Comparison of ENCODE assay signal across 23 mouse cellular contexts in genomic region chr5:77385221-77385620, GRCm38 (mm10). TPM values are rescaled to one million over a fixed set of nuclear protein-coding genes. Genes with fewer than 3 reads are reported as not detected.
A peak's percentile ranks its signal among the peaks of the same experiment; 100 is the strongest.
DNase-seq lines count a peak whose midpoint lies in the region; ATAC-seq and TF ChIP-seq lines count a peak whose summit lies in the region.
"Had no signal": no experiment of that assay in that cellular context is flagged by ENCODE, and none has a peak within 500 bp of the region (broad histone marks: within the 10 kb centered on the region; RNA-seq: fewer than 3 reads in every experiment).

No protein-coding gene starts in this region.

- TF ChIP-seq POLR2A in heart, adult 2 months (IDR thresholded peaks at IDR 0.05; ENCODE audit: insufficient read depth, low read depth, low read length), result no peak

- TF ChIP-seq CTCF in heart, adult 2 months (IDR thresholded peaks at IDR 0.05), result no peak

- peaks cover 13% of the 10 kb centered on the region for H3K36me3 ChIP-seq in heart, adult 2 months (ENCODE audit: control insufficient read depth, insufficient read depth, low read length)
- no peaks in the 10 kb centered on the region for H3K36me3 ChIP-seq in kidney, embryonic 16.5 days (ENCODE audit: insufficient read depth, low read length)
- no peaks in the 10 kb centered on the region for H3K36me3 ChIP-seq in lung, embryonic 16.5 days (ENCODE audit: control insufficient read depth, insufficient read depth, low read length)
- H3K36me3 ChIP-seq: embryonic facial prominence, embryonic 15.5 days; forebrain, embryonic 15.5 days; limb, embryonic 12.5 days; liver, embryonic 15.5 days; stomach, embryonic 15.5 days had no signal

- no peaks in the 10 kb centered on the region for H3K9me3 ChIP-seq in kidney, embryonic 16.5 days (ENCODE audit: low read length)
- no peaks in the 10 kb centered on the region for H3K9me3 ChIP-seq in lung, embryonic 16.5 days (ENCODE audit: control insufficient read depth, low read length)
- H3K9me3 ChIP-seq: embryonic facial prominence, embryonic 15.5 days; forebrain, embryonic 15.5 days; limb, embryonic 12.5 days; liver, embryonic 15.5 days; stomach, embryonic 15.5 days had no signal

- H3K4me3 ChIP-seq in heart, adult 2 months, result no peak overlapping the region
- H3K4me3 ChIP-seq in kidney, embryonic 16.5 days (ENCODE audit: low read length), result no peak overlapping the region
- H3K4me3 ChIP-seq in lung, embryonic 16.5 days (ENCODE audit: low read length), result no peak overlapping the region
- H3K4me3 ChIP-seq: embryonic facial prominence, embryonic 15.5 days; forebrain, embryonic 15.5 days; limb, embryonic 12.5 days; liver, embryonic 15.5 days; stomach, embryonic 15.5 days had no signal

- H3K4me1 ChIP-seq in heart, adult 2 months (ENCODE audit: control insufficient read depth, insufficient read depth, low read length), result peaks cover 24% of the 10 kb centered on the region
- peaks cover 72% of the 10 kb centered on the region for H3K4me1 ChIP-seq in kidney, embryonic 16.5 days (ENCODE audit: insufficient read depth, low read length)
- H3K4me1 ChIP-seq in lung, embryonic 16.5 days (replicated peaks; ENCODE audit: control insufficient read depth, insufficient read depth, low read length), result peaks cover 16% of the 10 kb centered on the region
- H3K4me1 ChIP-seq: embryonic facial prominence, embryonic 15.5 days; forebrain, embryonic 15.5 days had no signal

- H3K4me2 ChIP-seq in kidney, embryonic 16.5 days (replicated peaks; ENCODE audit: low read depth, low read length), result 0 out of 2 replicates have a peak overlapping the region, but pooled peaks have one; percentile 3
- H3K4me2 ChIP-seq in lung, embryonic 16.5 days (ENCODE audit: low read depth, low read length), result no peak overlapping the region
- H3K4me2 ChIP-seq: embryonic facial prominence, embryonic 15.5 days; forebrain, embryonic 15.5 days; hindbrain, embryonic 14.5 days; limb, embryonic 12.5 days; liver, embryonic 15.5 days; midbrain, embryonic 11.5 days had no signal

- H3K9ac ChIP-seq in heart, adult 2 months (ENCODE audit: low read depth, low read length), result no peak overlapping the region
- H3K9ac ChIP-seq in kidney, embryonic 16.5 days (replicated peaks; ENCODE audit: low read length), result no peak overlapping the region
- H3K9ac ChIP-seq in lung, embryonic 16.5 days (ENCODE audit: low read length), result no peak overlapping the region
- H3K9ac ChIP-seq: embryonic facial prominence, embryonic 15.5 days; forebrain, embryonic 15.5 days; hindbrain, embryonic 14.5 days; limb, embryonic 12.5 days; liver, embryonic 15.5 days; stomach, embryonic 15.5 days had no signal

- no peak for ATAC-seq in kidney, embryonic 16.5 days (ENCODE audit: low FRiP score, low TSS enrichment)
- no peak for ATAC-seq in lung, embryonic 16.5 days (ENCODE audit: low read depth)
- ATAC-seq: CD4-positive, CD25-positive, alpha-beta regulatory T cell, adult 4 months; forebrain, embryonic 15.5 days; inflammation-experienced regulatory T-cells, adult 6 months had no signal

- peak overlapping the region; percentile 73 for H3K27ac ChIP-seq in heart, adult 2 months
- peak overlapping the region; percentile 96 for H3K27ac ChIP-seq in kidney, embryonic 16.5 days (ENCODE audit: low read length)
- peak overlapping the region; percentile 2; the same call in 1 of the 2 replicates for H3K27ac ChIP-seq in lung, embryonic 16.5 days (ENCODE audit: low read length)
- H3K27ac ChIP-seq: embryonic facial prominence, embryonic 15.5 days; forebrain, embryonic 15.5 days; hindbrain, embryonic 14.5 days; limb, embryonic 12.5 days; liver, embryonic 15.5 days; stomach, embryonic 15.5 days had no signal

- no peaks in the 10 kb centered on the region for H3K27me3 ChIP-seq in heart, adult 2 months (ENCODE audit: control insufficient read depth, insufficient read depth, low read length)
- no peaks in the 10 kb centered on the region for H3K27me3 ChIP-seq in kidney, embryonic 16.5 days (ENCODE audit: insufficient read depth, low read length)
- no peaks in the 10 kb centered on the region for H3K27me3 ChIP-seq in lung, embryonic 16.5 days (ENCODE audit: control insufficient read depth, insufficient read depth, low read depth, low read length)
- H3K27me3 ChIP-seq: embryonic facial prominence, embryonic 15.5 days; forebrain, embryonic 15.5 days; liver, embryonic 15.5 days; stomach, embryonic 15.5 days had no signal

- WGBS in heart, adult 2 months, result 82% methylated on average over 5 of the region's 5 CpGs
- 55% methylated on average over 5 of the region's 5 CpGs for WGBS in kidney, embryonic 16.5 days
- 74% methylated on average over 5 of the region's 5 CpGs for WGBS in lung, embryonic 16.5 days

- DNase-seq in heart, adult 2 months, result no peak
- DNase-seq in heart, postnatal 36 days, result no peak
- no peak for DNase-seq in kidney, postnatal 14 days
- DNase-seq in lung, postnatal 14 days, result no peak
- DNase-seq in kidney, postnatal 10 days, result peak; percentile 16
- no peak for DNase-seq in spleen, adult 12 weeks (ENCODE audit: low spot score)
- DNase-seq: adrenal gland, postnatal 25 days; cerebellum, adult 9-10 months; gastrocnemius, postnatal 10 days; heart, adult 18-20 months; layer of hippocampus, postnatal 36 days; right cerebral cortex, postnatal 4 days had no signal

- intact Hi-C loops in heart, adult 2 months (cut with DNase I), result no loop called here
- intact Hi-C loops in heart, postnatal 36 days (cut with DNase I), result no loop called here

- no peaks in the 10 kb centered on the region for H3K79me2 ChIP-seq in heart, adult 2 months (replicated peaks; ENCODE audit: control insufficient read depth, insufficient read depth, low read length)

- no peak for TF ChIP-seq EP300 in heart, adult 2 months (IDR thresholded peaks at IDR 0.05; ENCODE audit: insufficient read depth, low read depth, low read length)

RNA-seq across cellular contexts. Expression of gene Igfbp7, which starts 22.6 kb away (rescaled TPM):
- 100 to 1,000 TPM; 174 to 205 TPM for total RNA-seq in heart, adult 2 months (2021)
- polyA plus RNA-seq in heart, adult 2 months (2012; rRNA removed), result 342 and 353 TPM in 2 replicates
- total RNA-seq in heart, postnatal 36 days (2021), result 100 to 1,000 TPM; 249 to 272 TPM
- 455 and 475 TPM in 2 replicates for polyA plus RNA-seq in kidney, embryonic 16.5 days (2015; fragmentation: Nextera tagmentation; extraction: Ambion mirVana)
- 99.8 and 104 TPM in 2 replicates for polyA plus RNA-seq in lung, embryonic 16.5 days (2015; fragmentation: Nextera tagmentation; extraction: Ambion mirVana)

Comparison
In these comparisons a context has a peak if more than half of its experiments do, and no peak if none do; other contexts are left out.
1. H3K27ac ChIP-seq: peak in every context shown above with its lines; median percentile 96 in kidney, embryonic 16.5 days; 73 in heart, adult 2 months; 2 in lung, embryonic 16.5 days.